Mouse (Mus musculus) heart, postnatal 10 days (tissue): ENCODE data around the gene Hmgb2. TPM values are rescaled to one million over a fixed set of nuclear protein-coding genes. Genes with fewer than 3 reads are reported as not detected.

Experiments used
- DNase-seq, 2 experiments: peaks; one replicate each; pipeline ENCODE4 v3.0.0; 2021
- intact Hi-C: fragments of 180-260 bp; cut with DNase I; formaldehyde crosslinking; loops from one replicate; pipeline ENCODE4 v1.15.1; 2025
- total RNA-seq, 2 experiments: library from RNA; stranded (reverse); gene quantifications; 2 replicates each; pipeline ENCODE4 v1.2.3; 2021

Gene Hmgb2
- total RNA-seq, 2 experiments from 2014 or later: 66.0 to 67.2 TPM

DNA sequence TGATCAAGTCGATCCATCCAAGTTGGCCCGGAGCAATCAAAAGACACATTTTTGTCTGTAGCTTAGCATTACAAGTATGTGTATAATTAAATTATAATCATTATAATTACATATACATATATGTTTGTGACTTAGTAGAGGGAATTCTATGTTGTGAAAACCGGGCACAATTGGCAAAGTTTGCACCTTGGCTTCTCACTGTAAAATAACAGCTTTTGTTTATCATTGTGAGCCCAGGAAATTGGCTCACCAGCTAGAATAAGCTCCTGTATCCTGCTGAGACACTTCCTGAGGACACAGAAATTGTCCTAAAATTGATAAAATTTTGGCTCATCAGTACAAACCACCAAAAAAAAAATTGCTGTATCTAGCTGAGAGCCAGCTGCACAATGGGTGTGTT, 34.7 kb downstream of the Hmgb2 start:
- intact Hi-C loops: no loop called here
- DNase-seq: no peak

DNA sequence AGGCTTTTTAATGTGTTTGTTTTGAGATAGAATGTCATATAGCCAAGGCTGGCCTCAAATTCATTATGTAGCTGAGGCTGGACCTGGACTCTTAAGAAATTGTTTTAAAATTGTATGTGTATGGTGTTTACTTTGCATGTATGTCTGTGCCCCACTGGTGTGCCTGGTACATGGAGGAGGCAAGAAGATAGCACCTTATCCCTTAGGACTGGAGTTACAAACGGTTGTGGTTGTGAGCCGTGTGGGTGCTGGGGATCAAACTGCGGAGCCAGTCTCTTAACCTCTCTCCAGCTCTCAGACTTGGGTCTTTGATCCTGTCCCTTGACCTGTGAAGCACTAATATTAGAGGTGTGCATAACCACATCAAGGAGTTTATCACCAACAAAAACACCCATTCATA, 35.1 kb downstream of the Hmgb2 start:
- intact Hi-C loops: no loop called here
- no peak for DNase-seq

DNA sequence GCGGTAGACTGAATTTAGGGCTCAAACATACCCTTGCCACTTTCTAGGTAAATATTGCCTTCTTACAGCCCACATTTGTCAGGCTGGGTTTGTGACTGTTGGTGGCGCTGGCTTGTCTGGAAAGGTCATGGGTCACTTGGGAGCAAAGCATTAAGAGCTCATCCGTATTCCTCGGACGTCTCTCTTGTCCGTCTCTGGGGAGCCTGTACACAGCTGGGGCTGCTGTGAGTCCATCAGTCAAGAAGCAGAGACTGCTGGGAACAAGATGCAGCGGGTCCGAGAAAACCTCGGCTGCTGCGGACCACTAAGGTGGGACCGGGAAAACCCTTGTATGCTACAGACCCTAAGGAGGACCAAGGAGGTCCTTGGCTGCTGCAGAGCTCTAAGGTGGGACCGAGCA, 35.9 kb downstream of the Hmgb2 start:
- intact Hi-C loops: no loop called here
- DNase-seq: no peak

DNA sequence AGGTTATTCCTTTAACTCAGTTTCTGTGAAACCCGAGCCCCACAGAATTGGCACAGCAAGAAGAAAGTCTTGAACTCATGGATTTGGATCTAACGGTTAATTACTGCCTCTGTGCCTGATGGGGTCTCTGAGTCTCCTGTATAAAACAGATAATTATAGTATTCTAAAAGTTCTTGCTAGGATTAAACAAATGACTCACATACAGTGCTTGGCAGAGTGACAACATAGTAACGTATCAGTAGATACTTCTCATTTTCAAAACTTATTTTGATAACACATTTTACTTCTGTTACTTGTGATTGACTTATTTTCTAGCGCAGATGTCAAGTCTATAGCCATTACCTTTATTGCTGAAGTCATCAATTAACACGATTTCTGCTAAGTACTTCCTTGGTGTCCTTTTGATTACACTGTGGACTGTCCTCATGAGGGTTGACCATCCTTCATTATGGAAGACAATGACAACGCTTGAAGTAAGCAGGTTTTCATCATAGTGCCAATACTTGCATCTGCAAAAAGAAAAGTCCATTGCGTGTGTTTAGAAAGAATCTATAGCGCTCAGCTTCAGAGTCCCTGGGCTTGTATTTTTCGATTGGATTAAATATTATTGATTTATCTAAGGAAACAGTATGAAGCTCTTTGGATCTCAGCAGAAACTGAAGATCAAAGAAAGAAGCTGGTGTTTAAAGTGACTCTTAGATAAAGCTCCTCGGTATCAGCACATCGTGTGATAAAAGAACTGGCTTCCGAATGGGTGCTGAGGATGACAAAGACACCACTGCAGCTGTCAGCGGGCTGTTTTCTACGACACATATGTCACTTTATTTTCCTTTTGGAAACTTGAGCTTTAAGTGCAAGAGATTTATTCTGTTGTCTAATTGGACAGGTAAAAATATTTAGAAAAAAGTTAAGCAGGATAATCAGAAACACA, 40.7 kb downstream of the Hmgb2 start:
- no peak for DNase-seq
- intact Hi-C loops: no loop called here

DNA sequence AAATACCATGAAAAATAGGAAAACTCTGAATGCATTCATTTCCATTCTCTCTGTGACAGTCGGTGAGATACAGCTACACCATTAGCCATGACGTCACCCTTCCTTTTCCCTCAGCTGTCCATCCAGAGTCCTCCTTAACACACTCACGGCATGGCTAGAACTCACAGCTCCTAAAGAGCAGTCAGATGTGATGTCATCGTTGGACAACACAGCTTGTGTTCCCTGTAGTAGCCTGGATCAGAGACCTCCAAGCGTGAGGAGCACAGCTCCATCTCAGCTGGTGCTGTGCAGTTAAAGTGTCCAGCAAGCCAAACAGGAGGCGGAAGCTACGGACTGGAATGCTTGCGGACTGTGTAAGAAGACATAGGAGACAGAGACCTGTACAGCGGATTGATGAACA, 49.2 kb downstream of the Hmgb2 start:
- no peak for DNase-seq
- intact Hi-C loops: no loop called here

DNA sequence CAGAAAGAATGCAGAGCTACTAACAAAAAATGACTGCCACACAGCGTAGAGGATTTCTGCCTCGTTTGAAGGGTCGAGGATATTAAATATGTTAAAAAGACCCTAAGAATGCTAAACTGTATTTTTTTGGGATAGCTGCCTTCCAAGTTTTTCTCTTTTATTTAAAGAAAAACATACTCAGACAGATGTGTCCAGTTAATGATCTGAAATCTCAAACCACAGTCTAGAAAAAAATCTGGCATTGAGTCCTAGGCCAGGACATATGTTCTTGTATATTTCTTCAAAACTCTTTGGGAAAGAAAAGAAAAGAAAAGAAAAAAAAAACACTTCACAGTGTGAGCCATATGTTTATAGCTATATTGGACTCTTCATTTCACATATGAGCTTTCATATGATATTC, 51.0 kb downstream of the Hmgb2 start:
- intact Hi-C loops: no loop called here
- no peak for DNase-seq

DNA sequence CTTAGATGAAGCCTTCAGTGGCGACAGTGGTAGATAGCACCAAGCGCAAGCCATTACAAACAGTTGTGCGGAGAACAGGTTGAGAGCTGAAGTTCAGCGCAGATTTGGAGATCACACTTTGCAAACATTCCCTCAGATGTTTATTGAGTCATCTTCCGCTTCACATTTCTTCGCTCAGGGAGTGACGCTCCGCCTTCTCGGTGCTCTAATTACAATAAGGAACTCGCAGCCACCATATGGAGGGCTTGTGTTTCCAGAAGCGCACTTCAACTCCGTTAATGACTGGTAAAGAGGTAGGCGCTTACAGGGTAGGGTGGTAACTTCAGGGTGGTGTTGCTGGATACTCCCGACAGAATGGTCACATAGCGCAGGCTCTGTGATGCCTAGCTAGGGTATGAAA, 52.0 kb downstream of the Hmgb2 start:
- no peak for DNase-seq
- intact Hi-C loops: no loop called here

DNA sequence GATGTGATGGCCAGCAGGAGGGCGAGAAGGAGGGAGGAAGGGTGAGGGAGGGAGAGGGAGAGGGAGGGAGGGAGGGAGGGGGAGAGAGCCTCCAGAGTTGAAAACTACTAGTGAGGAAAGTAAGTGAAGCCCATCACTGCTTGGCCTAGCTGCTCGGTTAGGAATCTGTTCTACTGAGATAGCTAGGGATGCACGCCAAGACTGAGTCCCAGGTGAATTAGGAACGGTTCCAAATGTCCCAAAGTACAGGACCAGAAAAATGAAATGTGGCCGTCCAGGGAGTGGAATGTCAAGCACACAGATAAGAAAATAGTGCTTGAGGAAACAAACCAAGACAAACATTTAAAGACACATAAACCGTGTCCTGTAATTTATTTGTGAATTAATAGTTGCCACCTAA, 53.3 kb downstream of the Hmgb2 start:
- DNase-seq: no peak
- intact Hi-C loops: no loop called here

Other genes with a start within 250 kb of the Hmgb2 start
- 10 to 100 TPM; 52.5 to 58.9 TPM for gene Hand2, start 190.9 kb upstream of the Hmgb2 start, total RNA-seq
- not detected for gene Scrg1, start 56.0 kb upstream of the Hmgb2 start, total RNA-seq
- gene Sap30, start 24.0 kb upstream of the Hmgb2 start, total RNA-seq: 10 to 100 TPM; 17.8 to 21.1 TPM
- gene Galnt7, start 141.1 kb downstream of the Hmgb2 start, total RNA-seq: 1 to 10 TPM; 5.7 to 6.5 TPM